Mouse (Mus musculus): ENCODE measurements around the gene Dcun1d3. TPM values are rescaled to one million over a fixed set of nuclear protein-coding genes. Genes with fewer than 3 reads are reported as not detected.

Dcun1d3 gene
- total and polyA plus RNA-seq, 2 experiments from 2014 or later = 10.0 to 14.6 TPM

DNA sequence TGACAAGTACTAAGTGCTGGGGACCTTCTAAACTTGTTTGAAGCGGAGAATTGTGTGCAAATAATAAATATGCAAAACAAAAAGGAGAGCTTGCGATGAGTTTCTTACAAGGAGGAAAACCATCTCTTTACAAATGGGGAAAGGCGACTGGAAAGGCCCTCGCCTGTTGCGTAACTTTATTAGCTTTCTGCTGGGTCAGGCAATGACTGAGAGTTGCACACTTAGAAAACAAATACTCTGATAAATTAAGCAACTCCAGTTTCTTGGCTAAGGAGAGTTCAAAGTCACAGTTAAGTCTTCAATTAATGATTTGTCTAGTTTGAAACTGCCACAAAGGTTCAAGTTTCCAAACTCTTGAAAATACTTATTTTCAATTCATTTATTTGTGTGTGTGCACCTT is 15.8 kb downstream of the Dcun1d3 start:
- no peak for DNase-seq (ENCODE audit: low spot score)
- Histone ChIP-seq H3K4me3 (ENCODE audit: low read depth, low read length) (no peak overlapping the region), H3K9me3 (ENCODE audit: low read length) (no peaks in the 10 kb centered on the region), H3K27me3 (ENCODE audit: insufficient read depth, low read length) (no peaks in the 10 kb centered on the region), H3K27ac (ENCODE audit: low read depth, low read length) (no peak overlapping the region), H3K36me3 (ENCODE audit: insufficient read depth, low read length) (no peaks in the 10 kb centered on the region), H3K4me1 (ENCODE audit: insufficient read depth, low read length) (no peaks in the 10 kb centered on the region), H3K9ac (replicated peaks; ENCODE audit: low read length, poor library complexity, severe bottlenecking) (no peak overlapping the region), H3K4me2 (ENCODE audit: low read depth, low read length, poor library complexity, severe bottlenecking) (no peak overlapping the region)
- 90% methylated on average over 5 of the region's 5 CpGs for WGBS
- no peak for TF ChIP-seq CTCF (IDR thresholded peaks at IDR 0.05)
- no peak for ATAC-seq (ENCODE audit: low FRiP score)

GRCm38 (mm10) chr7:119879171-119879570 is 16.9 kb downstream of the Dcun1d3 start:
- H3K27me3 ChIP-seq (ENCODE audit: insufficient read depth, low read length) = no peaks in the 10 kb centered on the region
- no peak overlapping the region for H3K4me2 ChIP-seq (ENCODE audit: low read depth, low read length, poor library complexity, severe bottlenecking)
- H3K9me3 ChIP-seq (ENCODE audit: low read length) = no peaks in the 10 kb centered on the region
- H3K9ac ChIP-seq (replicated peaks; ENCODE audit: low read length, poor library complexity, severe bottlenecking) = no peak overlapping the region
- WGBS = 96% methylated on average over 4 of the region's 4 CpGs
- H3K36me3 ChIP-seq (ENCODE audit: insufficient read depth, low read length) = no peaks in the 10 kb centered on the region
- DNase-seq (ENCODE audit: low spot score) (no peak), ATAC-seq (ENCODE audit: low FRiP score) (no peak)
- H3K27ac ChIP-seq (ENCODE audit: low read depth, low read length) = no peak overlapping the region
- no peaks in the 10 kb centered on the region for H3K4me1 ChIP-seq (ENCODE audit: insufficient read depth, low read length)
- no peak for TF ChIP-seq CTCF (IDR thresholded peaks at IDR 0.05)
- H3K4me3 ChIP-seq (ENCODE audit: low read depth, low read length) = no peak overlapping the region

DNA sequence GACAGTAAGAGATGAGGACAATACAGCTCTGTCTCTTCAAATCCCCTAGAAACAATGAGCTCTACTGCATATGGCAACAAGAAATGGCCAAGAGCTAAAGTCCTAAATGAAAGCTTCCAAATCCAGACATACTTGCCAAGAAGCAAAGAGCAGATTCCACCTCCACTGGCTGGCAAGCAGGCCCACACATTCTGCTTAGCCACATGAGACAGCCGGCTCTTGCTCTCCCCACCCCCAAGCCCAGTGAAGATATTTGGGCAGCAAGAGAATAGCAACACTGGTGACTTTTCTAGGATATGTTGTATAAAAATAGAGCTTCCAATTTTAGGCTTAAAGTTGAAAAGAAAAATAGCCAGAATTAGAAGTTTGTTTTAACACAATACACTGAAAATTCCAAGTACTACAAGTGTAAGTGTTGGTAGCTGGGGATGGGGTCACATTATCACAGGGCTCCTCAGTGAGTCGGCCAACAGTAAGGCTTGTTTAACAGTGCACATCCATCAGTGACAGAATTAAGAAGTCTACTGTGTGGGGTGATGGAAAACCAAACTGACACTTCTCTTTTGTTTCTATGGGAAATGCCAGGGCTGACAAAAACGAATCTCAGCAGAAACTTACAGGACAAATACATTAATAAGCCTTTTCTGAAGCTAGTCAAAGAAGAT is 20.2 kb downstream of the Dcun1d3 start:
- H3K4me1 ChIP-seq (ENCODE audit: insufficient read depth, low read length) = no peaks in the 10 kb centered on the region
- no peak overlapping the region for H3K9ac ChIP-seq (replicated peaks; ENCODE audit: low read length, poor library complexity, severe bottlenecking)
- H3K27ac ChIP-seq (ENCODE audit: low read depth, low read length) = no peak overlapping the region
- 52% methylated on average over 3 of the region's 3 CpGs for WGBS
- TF ChIP-seq CTCF (IDR thresholded peaks at IDR 0.05) = no peak
- no peaks in the 10 kb centered on the region for H3K9me3 ChIP-seq (ENCODE audit: low read length)
- no peaks in the 10 kb centered on the region for H3K27me3 ChIP-seq (ENCODE audit: insufficient read depth, low read length)
- H3K4me2 ChIP-seq (ENCODE audit: low read depth, low read length, poor library complexity, severe bottlenecking) = no peak overlapping the region
- H3K4me3 ChIP-seq (ENCODE audit: low read depth, low read length) = no peak overlapping the region
- ATAC-seq (ENCODE audit: low FRiP score) = no peak
- DNase-seq (ENCODE audit: low spot score) = peak; percentile 8
- no peaks in the 10 kb centered on the region for H3K36me3 ChIP-seq (ENCODE audit: insufficient read depth, low read length)

DNA sequence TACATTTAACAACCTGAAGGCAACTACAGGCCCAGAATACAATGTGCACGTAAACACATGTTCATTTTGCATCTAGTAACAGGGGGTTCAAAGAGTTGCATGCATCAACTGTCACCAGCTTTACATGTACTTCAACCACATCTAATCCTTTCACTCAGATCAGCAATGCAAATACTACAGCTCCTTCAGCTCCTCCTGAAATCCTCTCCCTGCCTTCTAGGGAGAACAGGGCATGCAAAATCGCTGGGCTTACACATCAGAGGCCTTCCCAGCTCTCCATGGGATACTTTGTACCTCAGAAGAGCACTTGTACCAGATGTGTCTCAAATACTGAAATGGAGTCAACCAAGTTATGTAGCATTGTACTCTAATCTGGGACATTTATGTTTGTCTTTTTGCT is 23.0 kb downstream of the Dcun1d3 start:
- no peak for TF ChIP-seq CTCF (IDR thresholded peaks at IDR 0.05)
- Histone ChIP-seq H3K4me1 (ENCODE audit: insufficient read depth, low read length) (no peaks in the 10 kb centered on the region), H3K4me3 (ENCODE audit: low read depth, low read length) (no peak overlapping the region), H3K36me3 (ENCODE audit: insufficient read depth, low read length) (no peaks in the 10 kb centered on the region), H3K9me3 (ENCODE audit: low read length) (no peaks in the 10 kb centered on the region), H3K9ac (replicated peaks; ENCODE audit: low read length, poor library complexity, severe bottlenecking) (no peak overlapping the region), H3K4me2 (ENCODE audit: low read depth, low read length, poor library complexity, severe bottlenecking) (no peak overlapping the region), H3K27ac (ENCODE audit: low read depth, low read length) (no peak overlapping the region), H3K27me3 (ENCODE audit: insufficient read depth, low read length) (no peaks in the 10 kb centered on the region)
- 23% methylated on average over 2 of the region's 2 CpGs for WGBS
- ATAC-seq (ENCODE audit: low FRiP score) (no peak), DNase-seq (ENCODE audit: low spot score) (no peak)

DNA sequence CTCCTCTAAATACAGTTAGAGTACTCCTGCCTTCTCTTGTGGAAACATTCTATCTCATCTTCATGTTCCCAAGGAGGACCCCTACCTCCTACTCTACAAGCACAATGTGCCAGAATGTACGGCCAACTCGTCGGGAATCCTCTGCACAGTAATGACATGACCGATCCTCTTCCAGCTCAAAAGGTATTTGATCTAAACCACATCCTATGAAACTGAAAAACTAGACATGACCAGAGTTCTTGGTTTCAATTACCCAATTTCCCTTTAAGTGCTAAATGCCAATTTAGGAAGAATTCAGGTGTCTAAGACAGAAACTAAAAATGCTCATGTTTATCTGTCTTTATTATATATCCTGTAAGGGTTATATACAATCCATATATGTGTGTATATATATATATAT is 23.9 kb downstream of the Dcun1d3 start:
- H3K9me3 ChIP-seq (ENCODE audit: low read length) = no peaks in the 10 kb centered on the region
- no peak overlapping the region for H3K4me2 ChIP-seq (ENCODE audit: low read depth, low read length, poor library complexity, severe bottlenecking)
- H3K27ac ChIP-seq (ENCODE audit: low read depth, low read length) = no peak overlapping the region
- DNase-seq (ENCODE audit: low spot score) (no peak), ATAC-seq (ENCODE audit: low FRiP score) (no peak)
- H3K4me3 ChIP-seq (ENCODE audit: low read depth, low read length) = no peak overlapping the region
- no peak for TF ChIP-seq CTCF (IDR thresholded peaks at IDR 0.05)
- H3K36me3 ChIP-seq (ENCODE audit: insufficient read depth, low read length) = no peaks in the 10 kb centered on the region
- 60% methylated on average over 4 of the region's 4 CpGs for WGBS
- no peaks in the 10 kb centered on the region for H3K27me3 ChIP-seq (ENCODE audit: insufficient read depth, low read length)
- no peaks in the 10 kb centered on the region for H3K4me1 ChIP-seq (ENCODE audit: insufficient read depth, low read length)
- no peak overlapping the region for H3K9ac ChIP-seq (replicated peaks; ENCODE audit: low read length, poor library complexity, severe bottlenecking)

DNA sequence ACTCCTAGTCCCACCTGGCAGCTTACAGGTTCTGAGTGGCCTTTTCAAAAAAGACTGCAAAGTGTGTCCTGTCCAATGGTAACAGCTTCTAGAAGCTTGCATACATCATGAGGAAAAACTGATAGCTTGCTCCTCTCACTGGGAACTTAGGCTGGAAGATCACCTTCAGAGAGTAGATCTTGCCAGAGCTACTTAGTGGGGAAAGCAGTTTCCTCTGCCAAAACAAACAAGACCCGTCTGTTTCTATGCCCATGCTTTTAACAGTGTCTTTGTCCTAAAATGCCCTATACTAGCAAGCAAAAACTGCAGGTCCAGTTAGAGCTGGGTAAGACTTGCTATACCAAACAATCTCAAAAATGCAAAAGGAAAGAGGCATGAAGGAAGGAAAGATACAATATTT is 30.0 kb downstream of the Dcun1d3 start:
- Histone ChIP-seq H3K9ac (replicated peaks; ENCODE audit: low read length, poor library complexity, severe bottlenecking) (no peak overlapping the region), H3K36me3 (ENCODE audit: insufficient read depth, low read length) (no peaks in the 10 kb centered on the region), H3K27ac (ENCODE audit: low read depth, low read length) (no peak overlapping the region), H3K27me3 (ENCODE audit: insufficient read depth, low read length) (no peaks in the 10 kb centered on the region), H3K9me3 (ENCODE audit: low read length) (no peaks in the 10 kb centered on the region), H3K4me1 (ENCODE audit: insufficient read depth, low read length) (peaks cover 5% of the 10 kb centered on the region; the same call in 1 of the 2 replicates), H3K4me2 (ENCODE audit: low read depth, low read length, poor library complexity, severe bottlenecking) (no peak overlapping the region), H3K4me3 (ENCODE audit: low read depth, low read length) (no peak overlapping the region)
- WGBS = 52% methylated on average over 1 of the region's 1 CpGs
- no peak for ATAC-seq (ENCODE audit: low FRiP score)
- no peak for TF ChIP-seq CTCF (IDR thresholded peaks at IDR 0.05)
- no peak for DNase-seq (ENCODE audit: low spot score)
